ENCODE assay signal across 23 mouse cellular contexts in genomic region chr13:34645519-34645918, GRCm38 (mm10). TPM values are rescaled to one million over a fixed set of nuclear protein-coding genes. Genes with fewer than 3 reads are reported as not detected.
DNase-seq lines count a peak whose midpoint lies in the region; ATAC-seq and TF ChIP-seq lines count a peak whose summit lies in the region.
"Had no signal": no experiment of that assay in that cellular context is flagged by ENCODE, and none has a peak within 500 bp of the region (broad histone marks: within the 10 kb centered on the region; RNA-seq: fewer than 3 reads in every experiment).

No protein-coding gene starts in this region.

- H3K36me3 ChIP-seq in forebrain, embryonic 12.5 days (replicated peaks), result no peaks in the 10 kb centered on the region
- no peaks in the 10 kb centered on the region for H3K36me3 ChIP-seq in forebrain, postnatal 0 days (ENCODE audit: insufficient read depth)
- H3K36me3 ChIP-seq in limb, embryonic 15.5 days, result no peaks in the 10 kb centered on the region
- no peaks in the 10 kb centered on the region for H3K36me3 ChIP-seq in limb, embryonic 10.5 days
- H3K36me3 ChIP-seq in midbrain, embryonic 11.5 days (ENCODE audit: control insufficient read depth, insufficient read depth, low read length), result no peaks in the 10 kb centered on the region
- H3K36me3 ChIP-seq in midbrain, embryonic 14.5 days (ENCODE audit: control insufficient read depth, insufficient read depth, low read length), result no peaks in the 10 kb centered on the region
- H3K36me3 ChIP-seq: G1E had no signal

- WGBS in forebrain, embryonic 12.5 days, result 91% methylated on average over 5 of the region's 5 CpGs
- WGBS in forebrain, postnatal 0 days, result 92% methylated on average over 5 of the region's 5 CpGs
- WGBS in limb, embryonic 15.5 days, result 92% methylated on average over 5 of the region's 5 CpGs
- whole genome bisulfite sequencing in limb, embryonic 10.5 days, result 89% methylated on average over 5 of the region's 5 CpGs
- 81% methylated on average over 5 of the region's 5 CpGs for WGBS in midbrain, embryonic 11.5 days
- WGBS in midbrain, embryonic 14.5 days, result 86% methylated on average over 5 of the region's 5 CpGs

- no peaks in the 10 kb centered on the region for H3K4me1 ChIP-seq in forebrain, embryonic 12.5 days
- H3K4me1 ChIP-seq in forebrain, postnatal 0 days (ENCODE audit: insufficient read depth), result peaks cover 3% of the 10 kb centered on the region; the same call in 1 of the 2 replicates
- peaks cover 58% of the 10 kb centered on the region for H3K4me1 ChIP-seq in limb, embryonic 15.5 days
- peaks cover 15% of the 10 kb centered on the region for H3K4me1 ChIP-seq in limb, embryonic 10.5 days
- no peaks in the 10 kb centered on the region for H3K4me1 ChIP-seq in midbrain, embryonic 11.5 days (ENCODE audit: control insufficient read depth, insufficient read depth, low read length)
- H3K4me1 ChIP-seq in midbrain, embryonic 14.5 days (ENCODE audit: control insufficient read depth, insufficient read depth, low read length), result no peaks in the 10 kb centered on the region

- H3K27ac ChIP-seq in forebrain, embryonic 12.5 days, result 0 out of 2 replicates have a peak overlapping the region, but pooled peaks have one; percentile 31
- no peak overlapping the region for H3K27ac ChIP-seq in forebrain, postnatal 0 days (ENCODE audit: low read depth, low read length)
- H3K27ac ChIP-seq in limb, embryonic 15.5 days, result no peak overlapping the region
- H3K27ac ChIP-seq in limb, embryonic 10.5 days, result no peak overlapping the region
- H3K27ac ChIP-seq in midbrain, embryonic 11.5 days (ENCODE audit: low read depth, low read length), result no peak overlapping the region
- H3K27ac ChIP-seq in midbrain, embryonic 14.5 days (replicated peaks; ENCODE audit: low read depth, low read length), result no peak overlapping the region

- H3K9ac ChIP-seq in forebrain, embryonic 12.5 days, result no peak overlapping the region
- H3K9ac ChIP-seq in forebrain, postnatal 0 days, result no peak overlapping the region
- no peak overlapping the region for H3K9ac ChIP-seq in limb, embryonic 15.5 days
- H3K9ac ChIP-seq in midbrain, embryonic 11.5 days (ENCODE audit: low read length), result no peak overlapping the region
- no peak overlapping the region for H3K9ac ChIP-seq in midbrain, embryonic 14.5 days (replicated peaks; ENCODE audit: low read length)

- ATAC-seq in forebrain, embryonic 12.5 days (ENCODE audit: low FRiP score), result no peak
- ATAC-seq in forebrain, postnatal 0 days, result no peak
- ATAC-seq in limb, embryonic 15.5 days (ENCODE audit: insufficient number of reproducible peaks, low FRiP score, low TSS enrichment, low read depth), result 0 out of 2 replicates have a peak, but pooled peaks have one; percentile 5
- no peak for ATAC-seq in midbrain, embryonic 11.5 days (ENCODE audit: low FRiP score)
- ATAC-seq in midbrain, embryonic 14.5 days (ENCODE audit: low FRiP score, low TSS enrichment), result no peak
- ATAC-seq: activated CD4-positive, CD25-positive, alpha-beta regulatory T cell, adult 4 months; CD4-positive, CD25-positive, alpha-beta regulatory T cell, adult 4 months; Patski had no signal

- H3K27me3 ChIP-seq in forebrain, embryonic 12.5 days, result peaks cover 47% of the 10 kb centered on the region
- no peaks in the 10 kb centered on the region for H3K27me3 ChIP-seq in forebrain, postnatal 0 days (ENCODE audit: insufficient read depth, low read length)
- H3K27me3 ChIP-seq in limb, embryonic 15.5 days, result peaks cover 10% of the 10 kb centered on the region; the same call in 1 of the 2 replicates
- peaks cover 26% of the 10 kb centered on the region for H3K27me3 ChIP-seq in limb, embryonic 10.5 days (ENCODE audit: low read depth, poor library complexity, severe bottlenecking)
- H3K27me3 ChIP-seq in midbrain, embryonic 11.5 days (ENCODE audit: control insufficient read depth, insufficient read depth, low read length), result peaks cover 11% of the 10 kb centered on the region
- H3K27me3 ChIP-seq in midbrain, embryonic 14.5 days (ENCODE audit: control insufficient read depth, insufficient read depth, low read length), result peaks cover 6% of the 10 kb centered on the region
- H3K27me3 ChIP-seq: CH12.LX, Patski had no signal

- TF ChIP-seq CTCF in forebrain, postnatal 0 days (IDR thresholded peaks at IDR 0.05; ENCODE audit: low read depth), result no peak

- DNase-seq in forebrain, postnatal 0 days, result no peak
- DNase-seq in heart, adult 11 months, result peak; percentile 89
- DNase-seq in heart, adult 9 months (ENCODE audit: low spot score in 2 of 2), result no peak
- DNase-seq in limb, embryonic 10.5 days (ENCODE audit: low spot score), result no peak
- DNase-seq in midbrain, embryonic 11.5 days (ENCODE audit: low spot score, missing footprints), result peak; percentile 57
- no peak for DNase-seq in midbrain, embryonic 14.5 days
- DNase-seq: adrenal gland, adult 2 months; adrenal gland, adult 8-10 months; adrenal gland, postnatal 10 days; adrenal gland, postnatal 14 days; adrenal gland, postnatal 25 days; adrenal gland, postnatal 36 days; B cell, adult 2 months; cerebellum, adult 11 months; cerebellum, adult 11-12 months had no signal

- H3K9me3 ChIP-seq in forebrain, embryonic 12.5 days, result no peaks in the 10 kb centered on the region
- no peaks in the 10 kb centered on the region for H3K9me3 ChIP-seq in forebrain, postnatal 0 days (ENCODE audit: low read length)
- H3K9me3 ChIP-seq in limb, embryonic 15.5 days, result no peaks in the 10 kb centered on the region
- no peaks in the 10 kb centered on the region for H3K9me3 ChIP-seq in limb, embryonic 10.5 days (replicated peaks)
- no peaks in the 10 kb centered on the region for H3K9me3 ChIP-seq in midbrain, embryonic 11.5 days (ENCODE audit: control insufficient read depth, low read length)
- no peaks in the 10 kb centered on the region for H3K9me3 ChIP-seq in midbrain, embryonic 14.5 days (ENCODE audit: control insufficient read depth, low read length)
- H3K9me3 ChIP-seq: G1E had no signal

- H3K4me2 ChIP-seq in forebrain, embryonic 12.5 days, result no peak overlapping the region
- no peak overlapping the region for H3K4me2 ChIP-seq in forebrain, postnatal 0 days (ENCODE audit: low read depth)
- no peak overlapping the region for H3K4me2 ChIP-seq in limb, embryonic 15.5 days
- H3K4me2 ChIP-seq in midbrain, embryonic 11.5 days, result no peak overlapping the region
- H3K4me2 ChIP-seq in midbrain, embryonic 14.5 days (ENCODE audit: low read length), result no peak overlapping the region

- H3K4me3 ChIP-seq in forebrain, embryonic 12.5 days (replicated peaks), result no peak overlapping the region
- no peak overlapping the region for H3K4me3 ChIP-seq in forebrain, postnatal 0 days (ENCODE audit: low read depth, low read length)
- no peak overlapping the region for H3K4me3 ChIP-seq in limb, embryonic 15.5 days
- no peak overlapping the region for H3K4me3 ChIP-seq in limb, embryonic 10.5 days
- H3K4me3 ChIP-seq in midbrain, embryonic 11.5 days (ENCODE audit: low read depth, low read length), result no peak overlapping the region
- H3K4me3 ChIP-seq in midbrain, embryonic 14.5 days (replicated peaks; ENCODE audit: low read depth, low read length), result no peak overlapping the region

RNA-seq across cellular contexts. Expression of gene Pxdc1, which starts 7.8 kb away (rescaled TPM):
- 5.5 and 5.9 TPM in 2 replicates for polyA plus RNA-seq in forebrain, embryonic 12.5 days (2016; fragmentation: Nextera tagmentation; extraction: Ambion mirVana)
- total RNA-seq in forebrain, postnatal 0 days (2014; rRNA removed), result 6.7 and 10.6 TPM in 2 replicates
- polyA plus RNA-seq in forebrain, postnatal 0 days (2015; fragmentation: Nextera tagmentation; extraction: Ambion mirVana), result 5.3 and 6.3 TPM in 2 replicates
- polyA plus RNA-seq in limb, embryonic 15.5 days (2015; fragmentation: Nextera tagmentation; extraction: Ambion mirVana), result 26.2 and 29.0 TPM in 2 replicates
- polyA plus RNA-seq in limb, embryonic 10.5 days (2016; fragmentation: Nextera tagmentation; extraction: Ambion mirVana), result 1.9 and 2.5 TPM in 2 replicates
- 7.0 and 7.4 TPM in 2 replicates for polyA plus RNA-seq in midbrain, embryonic 11.5 days (2014; fragmentation: Nextera tagmentation; extraction: Ambion mirVana)
- 9.6 and 10.1 TPM in 2 replicates for polyA plus RNA-seq in midbrain, embryonic 14.5 days (2014; fragmentation: Nextera tagmentation; extraction: Ambion mirVana)
- total RNA-seq: CH12.LX, MEL had no signal
- polyA plus RNA-seq: G1E had no signal

Comparison
In these comparisons a context has a peak if more than half of its experiments do, and no peak if none do; other contexts are left out.
1. DNase-seq: peak in heart, adult 11 months (single experiment) and midbrain, embryonic 11.5 days (single experiment); none in forebrain, postnatal 0 days (single experiment), heart, adult 9 months (0 of 2), limb, embryonic 10.5 days (single experiment) and midbrain, embryonic 14.5 days (single experiment).